Mouse (Mus musculus): ENCODE measurements around the gene Nrp1. TPM values are rescaled to one million over a fixed set of nuclear protein-coding genes. Genes with fewer than 3 reads are reported as not detected.

Gene Nrp1
- polyA plus RNA-seq, 1 experiment from 2014 or later, result 151 TPM

- ATAC-seq (ENCODE audit: low read depth), result no peak
- 0 out of 2 replicates have a peak overlapping the region, but pooled peaks have one; percentile 23 for H3K27ac ChIP-seq (replicated peaks)
Observed at GRCm38 (mm10) chr8:128454026-128454425, 95.6 kb downstream of the Nrp1 start.

GRCm38 (mm10) chr8:128457277-128457676, 98.9 kb downstream of the Nrp1 start:
- Histone ChIP-seq H3K9me3 (no peaks in the 10 kb centered on the region), H3K27me3 (no peaks in the 10 kb centered on the region), H3K4me1 (replicated peaks) (peaks cover 21% of the 10 kb centered on the region), H3K9ac (no peak overlapping the region), H3K4me3 (no peak overlapping the region), H3K36me3 (peaks cover 42% of the 10 kb centered on the region), H3K27ac (replicated peaks) (0 out of 2 replicates have a peak overlapping the region, but pooled peaks have one; percentile 24), H3K4me2 (no peak overlapping the region)
- 87% methylated on average over 2 of the region's 2 CpGs for WGBS
- ATAC-seq (ENCODE audit: low read depth), result no peak

More at GRCm38 (mm10) chr8:128454026-128454425, 95.6 kb downstream of the Nrp1 start:
- 84% methylated on average over 3 of the region's 3 CpGs for WGBS
- Histone ChIP-seq H3K27me3 (no peaks in the 10 kb centered on the region), H3K4me2 (no peak overlapping the region), H3K4me3 (no peak overlapping the region), H3K9ac (no peak overlapping the region), H3K4me1 (replicated peaks) (peaks cover 50% of the 10 kb centered on the region), H3K36me3 (peaks cover 17% of the 10 kb centered on the region), H3K9me3 (no peaks in the 10 kb centered on the region)

- Histone ChIP-seq H3K36me3 (peaks cover 47% of the 10 kb centered on the region), H3K4me3 (no peak overlapping the region), H3K9me3 (no peaks in the 10 kb centered on the region), H3K4me2 (no peak overlapping the region), H3K27me3 (no peaks in the 10 kb centered on the region), H3K4me1 (replicated peaks) (peaks cover 10% of the 10 kb centered on the region), H3K27ac (replicated peaks) (no peak overlapping the region), H3K9ac (no peak overlapping the region)
- 56% methylated on average over 1 of the region's 1 CpGs for WGBS
- ATAC-seq (ENCODE audit: low read depth), result no peak
Observed at GRCm38 (mm10) chr8:128459704-128460103, 101.3 kb downstream of the Nrp1 start.

GRCm38 (mm10) chr8:128461716-128462115, 103.3 kb downstream of the Nrp1 start:
- H3K4me3 ChIP-seq, result no peak overlapping the region
- H3K9me3 ChIP-seq, result no peaks in the 10 kb centered on the region
- H3K4me1 ChIP-seq (replicated peaks), result peaks cover 10% of the 10 kb centered on the region
- no peak for ATAC-seq (ENCODE audit: low read depth)
- H3K27me3 ChIP-seq, result no peaks in the 10 kb centered on the region
- peaks cover 57% of the 10 kb centered on the region for H3K36me3 ChIP-seq
- H3K27ac ChIP-seq (replicated peaks), result no peak overlapping the region
- no peak overlapping the region for H3K4me2 ChIP-seq
- H3K9ac ChIP-seq, result no peak overlapping the region

- Histone ChIP-seq H3K27me3 (no peaks in the 10 kb centered on the region), H3K36me3 (peaks cover 59% of the 10 kb centered on the region), H3K4me2 (no peak overlapping the region), H3K9ac (no peak overlapping the region), H3K27ac (replicated peaks) (no peak overlapping the region), H3K4me1 (replicated peaks) (peaks cover 2% of the 10 kb centered on the region; the same call in 1 of the 2 replicates), H3K4me3 (no peak overlapping the region), H3K9me3 (no peaks in the 10 kb centered on the region)
- no peak for ATAC-seq (ENCODE audit: low read depth)
Observed at GRCm38 (mm10) chr8:128463162-128463561, 104.8 kb downstream of the Nrp1 start.

GRCm38 (mm10) chr8:128464056-128464623, 105.7 kb downstream of the Nrp1 start:
- no peak overlapping the region for H3K9ac ChIP-seq
- no peak for ATAC-seq (ENCODE audit: low read depth)
- H3K36me3 ChIP-seq, result peaks cover 60% of the 10 kb centered on the region
- H3K27me3 ChIP-seq, result no peaks in the 10 kb centered on the region
- whole genome bisulfite sequencing, result 83% methylated on average over 4 of the region's 4 CpGs
- no peak overlapping the region for H3K4me2 ChIP-seq
- H3K4me3 ChIP-seq, result no peak overlapping the region
- H3K27ac ChIP-seq (replicated peaks), result no peak overlapping the region
- no peaks in the 10 kb centered on the region for H3K4me1 ChIP-seq (replicated peaks)
- H3K9me3 ChIP-seq, result no peaks in the 10 kb centered on the region

GRCm38 (mm10) chr8:128465553-128465952, 107.1 kb downstream of the Nrp1 start:
- no peak overlapping the region for H3K27ac ChIP-seq (replicated peaks)
- H3K4me2 ChIP-seq, result no peak overlapping the region
- WGBS, result 93% methylated on average over 2 of the region's 2 CpGs
- H3K36me3 ChIP-seq, result peaks cover 58% of the 10 kb centered on the region
- H3K27me3 ChIP-seq, result no peaks in the 10 kb centered on the region
- H3K4me3 ChIP-seq, result no peak overlapping the region
- no peaks in the 10 kb centered on the region for H3K4me1 ChIP-seq (replicated peaks)
- no peaks in the 10 kb centered on the region for H3K9me3 ChIP-seq
- ATAC-seq (ENCODE audit: low read depth), result no peak
- H3K9ac ChIP-seq, result no peak overlapping the region

GRCm38 (mm10) chr8:128466681-128467430, 108.5 kb downstream of the Nrp1 start:
- Histone ChIP-seq H3K9ac (no peak overlapping the region), H3K4me1 (replicated peaks) (no peaks in the 10 kb centered on the region), H3K36me3 (peaks cover 55% of the 10 kb centered on the region), H3K9me3 (no peaks in the 10 kb centered on the region), H3K27ac (replicated peaks) (no peak overlapping the region), H3K4me2 (no peak overlapping the region), H3K4me3 (no peak overlapping the region), H3K27me3 (no peaks in the 10 kb centered on the region)
- 78% methylated on average over 4 of the region's 4 CpGs for WGBS
- ATAC-seq (ENCODE audit: low read depth), result no peak

GRCm38 (mm10) chr8:128470097-128470496, 111.7 kb downstream of the Nrp1 start:
- Histone ChIP-seq H3K9ac (no peak overlapping the region), H3K27me3 (no peaks in the 10 kb centered on the region), H3K9me3 (no peaks in the 10 kb centered on the region), H3K36me3 (peaks cover 48% of the 10 kb centered on the region), H3K4me3 (no peak overlapping the region), H3K4me1 (replicated peaks) (no peaks in the 10 kb centered on the region), H3K4me2 (no peak overlapping the region), H3K27ac (replicated peaks) (no peak overlapping the region)
- ATAC-seq (ENCODE audit: low read depth), result no peak
- 74% methylated on average over 2 of the region's 2 CpGs for WGBS

- Histone ChIP-seq H3K4me3 (no peak overlapping the region), H3K27me3 (no peaks in the 10 kb centered on the region), H3K4me1 (replicated peaks) (no peaks in the 10 kb centered on the region; the same call in 1 of the 2 replicates), H3K9me3 (no peaks in the 10 kb centered on the region), H3K9ac (no peak overlapping the region), H3K36me3 (peaks cover 45% of the 10 kb centered on the region), H3K27ac (replicated peaks) (no peak overlapping the region), H3K4me2 (no peak overlapping the region)
- WGBS, result 92% methylated on average over 2 of the region's 2 CpGs
- no peak for ATAC-seq (ENCODE audit: low read depth)
Observed at GRCm38 (mm10) chr8:128471186-128471585, 112.8 kb downstream of the Nrp1 start.

- no peaks in the 10 kb centered on the region for H3K9me3 ChIP-seq
Observed at GRCm38 (mm10) chr8:128472871-128473270, 114.5 kb downstream of the Nrp1 start.

GRCm38 (mm10) chr8:128473456-128474239, 115.2 kb downstream of the Nrp1 start:
- no peak for ATAC-seq (ENCODE audit: low read depth)
- Histone ChIP-seq H3K4me3 (no peak overlapping the region), H3K27me3 (no peaks in the 10 kb centered on the region), H3K36me3 (peaks cover 55% of the 10 kb centered on the region), H3K9me3 (no peaks in the 10 kb centered on the region), H3K9ac (no peak overlapping the region), H3K4me2 (no peak overlapping the region), H3K4me1 (replicated peaks) (no peaks in the 10 kb centered on the region; the same call in 1 of the 2 replicates), H3K27ac (replicated peaks) (no peak overlapping the region)
- 74% methylated on average over 5 of the region's 5 CpGs for WGBS

More at GRCm38 (mm10) chr8:128472871-128473270, 114.5 kb downstream of the Nrp1 start:
- Histone ChIP-seq H3K4me2 (no peak overlapping the region), H3K27me3 (no peaks in the 10 kb centered on the region), H3K4me3 (no peak overlapping the region), H3K27ac (replicated peaks) (no peak overlapping the region), H3K9ac (no peak overlapping the region), H3K36me3 (peaks cover 57% of the 10 kb centered on the region), H3K4me1 (replicated peaks) (no peaks in the 10 kb centered on the region; the same call in 1 of the 2 replicates)
- WGBS, result 91% methylated on average over 2 of the region's 2 CpGs
- no peak for ATAC-seq (ENCODE audit: low read depth)
